Mouse (Mus musculus): ENCODE measurements around the gene Pigc.

DNA sequence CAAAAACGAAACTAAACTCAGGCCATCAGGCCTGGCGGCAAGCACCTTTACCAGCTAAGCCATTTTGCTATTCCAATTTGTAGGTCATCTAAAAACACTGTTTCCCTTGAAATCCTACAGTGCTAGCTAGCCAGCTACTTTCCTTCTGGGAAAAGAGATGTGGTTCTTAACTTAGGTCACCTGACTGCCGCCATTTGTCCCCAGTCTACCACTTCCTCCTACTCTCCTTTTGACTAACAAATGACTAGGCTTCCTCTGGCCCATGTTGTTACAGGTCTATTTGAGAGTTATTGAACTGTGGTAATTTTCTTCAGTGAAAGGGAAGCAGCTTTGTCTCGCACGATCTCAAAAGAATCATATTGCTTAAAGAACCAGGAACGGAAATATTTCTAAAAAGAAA, 47.1 kb upstream of the Pigc start:
- TF ChIP-seq CTCF (IDR thresholded peaks at IDR 0.05) = no peak
- no peak for TF ChIP-seq EP300 (IDR thresholded peaks at IDR 0.05)

Measured in lung, postnatal 0 days (tissue).